Mouse (Mus musculus): ENCODE measurements around the gene Fsip1. TPM values are rescaled to one million over a fixed set of nuclear protein-coding genes. Genes with fewer than 3 reads are reported as not detected.

Fsip1 gene
- polyA plus RNA-seq, 2 experiments = 0.06 to 0.08 TPM

- Histone ChIP-seq H3K9ac (replicated peaks) (no peak overlapping the region), H3K36me3 (replicated peaks; ENCODE audit: control insufficient read depth, insufficient read depth, low read depth) (no peaks in the 10 kb centered on the region), H3K27me3 (ENCODE audit: control insufficient read depth, insufficient read depth, low read length) (no peaks in the 10 kb centered on the region; the same call in 1 of the 2 replicates), H3K4me1 (replicated peaks; ENCODE audit: control insufficient read depth in 2 of 2, insufficient read depth in 2 of 2, low read length in 1 of 2) (no peaks in the 10 kb centered on the region), H3K9me3 (ENCODE audit: control insufficient read depth, low read length) (no peaks in the 10 kb centered on the region), H3K4me2 (ENCODE audit: low read depth) (no peak overlapping the region), H3K4me3 (ENCODE audit: insufficient read depth in 1 of 2, low read depth in 2 of 2, low read length in 2 of 2) (no peak overlapping the region), H3K27ac (no peak overlapping the region)
- ATAC-seq (ENCODE audit: insufficient read depth) (no peak), DNase-seq (ENCODE audit: low read depth in 3 of 3, low spot score in 3 of 3) (no peak)
- TF ChIP-seq EP300 (IDR thresholded peaks at IDR 0.05; ENCODE audit: low read depth) (no peak), CTCF (IDR thresholded peaks at IDR 0.05; ENCODE audit: low read depth) (no peak)
- WGBS (ENCODE audit: insufficient replicate concordance) = 48% methylated on average over 8 of the region's 8 CpGs
Observed at GRCm38 (mm10) chr2:118205991-118206585, 50.7 kb downstream of the Fsip1 start.

- Histone ChIP-seq H3K9ac (replicated peaks) (no peak overlapping the region), H3K27me3 (ENCODE audit: control insufficient read depth, insufficient read depth, low read length) (no peaks in the 10 kb centered on the region; the same call in 1 of the 2 replicates), H3K9me3 (ENCODE audit: control insufficient read depth, low read length) (no peaks in the 10 kb centered on the region), H3K4me1 (replicated peaks; ENCODE audit: control insufficient read depth in 2 of 2, insufficient read depth in 2 of 2, low read length in 1 of 2) (no peaks in the 10 kb centered on the region), H3K4me3 (ENCODE audit: insufficient read depth in 1 of 2, low read depth in 2 of 2, low read length in 2 of 2) (no peak overlapping the region), H3K36me3 (replicated peaks; ENCODE audit: control insufficient read depth, insufficient read depth, low read depth) (no peaks in the 10 kb centered on the region), H3K4me2 (ENCODE audit: low read depth) (no peak overlapping the region), H3K27ac (no peak overlapping the region)
- whole genome bisulfite sequencing (ENCODE audit: insufficient replicate concordance) = 73% methylated on average over 4 of the region's 4 CpGs
- DNase-seq (ENCODE audit: low read depth in 3 of 3, low spot score in 3 of 3) (no peak), ATAC-seq (ENCODE audit: insufficient read depth) (no peak)
- TF ChIP-seq CTCF (IDR thresholded peaks at IDR 0.05; ENCODE audit: low read depth) (no peak), EP300 (IDR thresholded peaks at IDR 0.05; ENCODE audit: low read depth) (no peak)
Observed at GRCm38 (mm10) chr2:118204646-118205045, 52.1 kb downstream of the Fsip1 start.

GRCm38 (mm10) chr2:118203739-118204461 lies 52.9 kb downstream of the Fsip1 start:
- no peak for ATAC-seq (ENCODE audit: insufficient read depth)

GRCm38 (mm10) chr2:118202934-118203333 lies 53.8 kb downstream of the Fsip1 start:
- no peak overlapping the region for H3K27ac ChIP-seq
- H3K27me3 ChIP-seq (ENCODE audit: control insufficient read depth, insufficient read depth, low read length) = no peaks in the 10 kb centered on the region; the same call in 1 of the 2 replicates
- no peak overlapping the region for H3K9ac ChIP-seq (replicated peaks)
- DNase-seq (ENCODE audit: low read depth in 3 of 3, low spot score in 3 of 3) (no peak), ATAC-seq (ENCODE audit: insufficient read depth) (no peak)
- no peak for TF ChIP-seq CTCF (IDR thresholded peaks at IDR 0.05; ENCODE audit: low read depth)
- TF ChIP-seq EP300 (IDR thresholded peaks at IDR 0.05; ENCODE audit: low read depth) = no peak
- 36% methylated on average over 2 of the region's 2 CpGs for WGBS (ENCODE audit: insufficient replicate concordance)
- no peaks in the 10 kb centered on the region for H3K4me1 ChIP-seq (replicated peaks; ENCODE audit: control insufficient read depth in 2 of 2, insufficient read depth in 2 of 2, low read length in 1 of 2)
- H3K9me3 ChIP-seq (ENCODE audit: control insufficient read depth, low read length) = no peaks in the 10 kb centered on the region
- no peak overlapping the region for H3K4me3 ChIP-seq (ENCODE audit: insufficient read depth in 1 of 2, low read depth in 2 of 2, low read length in 2 of 2)
- H3K36me3 ChIP-seq (replicated peaks; ENCODE audit: control insufficient read depth, insufficient read depth, low read depth) = no peaks in the 10 kb centered on the region
- no peak overlapping the region for H3K4me2 ChIP-seq (ENCODE audit: low read depth)

More at GRCm38 (mm10) chr2:118203739-118204461, 52.9 kb downstream of the Fsip1 start:
- no peak overlapping the region for H3K9ac ChIP-seq (replicated peaks)
- H3K4me1 ChIP-seq (replicated peaks; ENCODE audit: control insufficient read depth in 2 of 2, insufficient read depth in 2 of 2, low read length in 1 of 2) = no peaks in the 10 kb centered on the region
- DNase-seq (ENCODE audit: low read depth in 3 of 3, low spot score in 3 of 3) = no peak
- H3K4me3 ChIP-seq (ENCODE audit: insufficient read depth in 1 of 2, low read depth in 2 of 2, low read length in 2 of 2) = no peak overlapping the region
- TF ChIP-seq CTCF (IDR thresholded peaks at IDR 0.05; ENCODE audit: low read depth) (no peak), EP300 (IDR thresholded peaks at IDR 0.05; ENCODE audit: low read depth) (no peak)
- H3K4me2 ChIP-seq (ENCODE audit: low read depth) = no peak overlapping the region
- H3K9me3 ChIP-seq (ENCODE audit: control insufficient read depth, low read length) = no peaks in the 10 kb centered on the region
- no peaks in the 10 kb centered on the region for H3K36me3 ChIP-seq (replicated peaks; ENCODE audit: control insufficient read depth, insufficient read depth, low read depth)
- 34% methylated on average over 16 of the region's 16 CpGs for WGBS (ENCODE audit: insufficient replicate concordance)
- H3K27me3 ChIP-seq (ENCODE audit: control insufficient read depth, insufficient read depth, low read length) = no peaks in the 10 kb centered on the region; the same call in 1 of the 2 replicates
- no peak overlapping the region for H3K27ac ChIP-seq

- Histone ChIP-seq H3K4me1 (replicated peaks; ENCODE audit: control insufficient read depth in 2 of 2, insufficient read depth in 2 of 2, low read length in 1 of 2) (no peaks in the 10 kb centered on the region), H3K27ac (no peak overlapping the region)
Observed at GRCm38 (mm10) chr2:118201983-118202382, 54.8 kb downstream of the Fsip1 start.

More at GRCm38 (mm10) chr2:118201983-118202382, 54.8 kb downstream of the Fsip1 start:
- H3K27me3 ChIP-seq (ENCODE audit: control insufficient read depth, insufficient read depth, low read length) = no peaks in the 10 kb centered on the region; the same call in 1 of the 2 replicates
- TF ChIP-seq CTCF (IDR thresholded peaks at IDR 0.05; ENCODE audit: low read depth) = no peak
- no peak for TF ChIP-seq EP300 (IDR thresholded peaks at IDR 0.05; ENCODE audit: low read depth)
- H3K36me3 ChIP-seq (replicated peaks; ENCODE audit: control insufficient read depth, insufficient read depth, low read depth) = no peaks in the 10 kb centered on the region
- DNase-seq (ENCODE audit: low read depth in 3 of 3, low spot score in 3 of 3) (no peak), ATAC-seq (ENCODE audit: insufficient read depth) (no peak)
- no peak overlapping the region for H3K9ac ChIP-seq (replicated peaks)
- no peak overlapping the region for H3K4me3 ChIP-seq (ENCODE audit: insufficient read depth in 1 of 2, low read depth in 2 of 2, low read length in 2 of 2)
- H3K4me2 ChIP-seq (ENCODE audit: low read depth) = no peak overlapping the region
- H3K9me3 ChIP-seq (ENCODE audit: control insufficient read depth, low read length) = no peaks in the 10 kb centered on the region

Measured in liver, embryonic 14.5 days (tissue).